Mouse (Mus musculus): Measurements from ENCODE around the gene Rassf4. TPM values are rescaled to one million over a fixed set of nuclear protein-coding genes. Genes with fewer than 3 reads are reported as not detected.

Gene Rassf4
- polyA plus RNA-seq, 1 experiment from 2014 or later, result 5.6 TPM

DNA sequence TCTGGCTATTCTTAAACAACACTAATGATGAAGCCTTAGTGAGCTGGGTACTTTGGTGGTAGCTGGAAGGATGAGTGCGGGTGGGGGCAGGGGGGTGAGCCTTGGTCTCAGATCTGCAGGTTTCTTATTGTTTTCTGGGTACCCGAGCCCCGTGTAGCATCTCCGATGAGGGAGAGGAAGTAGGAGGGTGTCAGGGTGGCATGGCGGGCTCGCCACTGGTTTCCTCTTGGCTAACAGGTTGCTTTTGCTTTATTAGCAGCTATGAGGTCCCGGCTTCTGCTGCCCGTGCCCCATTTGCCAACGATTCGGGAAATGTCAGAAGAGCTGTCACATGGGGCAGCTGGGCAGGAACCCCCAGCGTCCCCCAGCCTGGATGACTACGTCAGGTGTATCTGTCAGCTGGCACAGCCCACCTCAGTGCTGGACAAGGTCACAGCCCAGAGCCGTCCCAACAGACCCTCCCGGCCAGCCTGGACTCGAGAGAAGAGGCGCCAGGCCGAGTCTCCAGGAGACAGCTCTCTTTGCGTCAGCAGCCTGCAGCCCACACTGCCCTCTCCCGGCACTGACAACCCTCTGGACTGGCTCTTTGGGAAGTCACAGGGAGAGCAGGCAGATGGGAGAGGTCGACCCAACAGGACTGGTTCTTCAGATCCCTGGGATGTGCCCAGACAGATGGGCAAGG, 22.2 kb downstream of the Rassf4 start:
- 0 out of 2 replicates have a peak overlapping the region, but pooled peaks have one; percentile 14 for H3K4me3 ChIP-seq (replicated peaks)
- no peaks in the 10 kb centered on the region; the same call in 1 of the 2 replicates for H3K27me3 ChIP-seq
- H3K9ac ChIP-seq, result 0 out of 2 replicates have a peak overlapping the region, but pooled peaks have one; percentile 4
- H3K36me3 ChIP-seq, result no peaks in the 10 kb centered on the region
- peaks cover 12% of the 10 kb centered on the region for H3K4me1 ChIP-seq (replicated peaks)
- 38% methylated on average over 20 of the region's 20 CpGs for WGBS (ENCODE audit: insufficient replicate concordance)
- no peak for DNase-seq
- H3K9me3 ChIP-seq (replicated peaks), result no peaks in the 10 kb centered on the region
- peak overlapping the region; percentile 41 for H3K4me2 ChIP-seq
- no peak overlapping the region for H3K27ac ChIP-seq
- ATAC-seq (ENCODE audit: low read depth), result no peak

DNA sequence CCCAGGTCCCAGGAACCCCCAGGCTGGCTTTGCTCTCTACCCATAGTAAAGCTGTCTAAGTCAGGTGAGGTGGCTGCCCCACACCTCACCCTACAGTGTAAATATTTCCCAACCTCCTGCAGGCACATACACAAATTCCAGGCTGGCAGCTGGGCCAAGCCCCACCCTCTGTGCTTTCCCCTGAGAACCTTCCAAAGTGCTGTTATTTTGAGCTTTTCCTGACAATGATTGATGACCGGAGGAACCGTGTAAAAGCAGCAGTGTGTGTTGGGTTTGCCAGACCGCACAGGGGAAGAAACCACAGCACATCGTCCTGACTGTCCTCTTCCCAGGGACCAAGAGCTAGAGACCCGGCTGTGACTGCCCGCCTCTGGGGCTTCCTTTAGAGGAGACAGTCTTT, 23.3 kb downstream of the Rassf4 start, which contains the start of gene Depp1:
Gene Depp1 (plus strand): TSS at position 204 of the 400 bp plus-strand sequence.
- H3K4me1 ChIP-seq (replicated peaks), result peaks cover 12% of the 10 kb centered on the region
- 0 out of 2 replicates have a peak within 1 kb of the TSS, but pooled peaks have one; percentile 4 for H3K9ac ChIP-seq
- no peaks in the 10 kb centered on the region for H3K9me3 ChIP-seq (replicated peaks)
- no peak within 1 kb of the TSS; the same call in 1 of the 2 replicates for H3K27ac ChIP-seq
- H3K27me3 ChIP-seq, result no peaks in the 10 kb centered on the region; the same call in 1 of the 2 replicates
- 12% methylated on average over 6 of the region's 6 CpGs for whole genome bisulfite sequencing (ENCODE audit: insufficient replicate concordance)
- peak within 1 kb of the TSS; percentile 31 for H3K4me3 ChIP-seq (replicated peaks)
- ATAC-seq (ENCODE audit: low read depth), result peak; percentile 73
- no peaks in the 10 kb centered on the region for H3K36me3 ChIP-seq
- DNase-seq, result no peak
- H3K4me2 ChIP-seq, result peak within 1 kb of the TSS; percentile 41

DNA sequence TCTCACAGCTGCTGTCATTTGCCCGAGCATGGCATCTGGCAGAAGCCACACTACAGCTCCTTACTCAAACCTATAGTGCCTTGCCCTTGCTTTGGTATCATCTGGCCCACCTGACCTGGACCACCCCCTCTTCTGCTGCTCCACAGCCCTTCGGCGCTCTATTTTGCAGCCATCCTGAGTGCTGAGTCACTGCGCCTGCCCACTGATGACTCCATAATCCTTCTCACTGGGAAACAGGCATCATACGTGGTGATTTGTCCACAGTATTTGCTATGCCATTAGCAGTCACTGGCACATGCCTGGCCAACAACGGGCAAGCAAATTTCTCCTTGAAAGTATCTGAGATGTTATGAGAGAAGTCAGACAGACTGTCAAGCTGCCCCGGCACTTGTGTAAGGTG, 23.9 kb downstream of the Rassf4 start:
- Histone ChIP-seq H3K27me3 (no peaks in the 10 kb centered on the region; the same call in 1 of the 2 replicates), H3K4me3 (replicated peaks) (no peak overlapping the region), H3K9me3 (replicated peaks) (no peaks in the 10 kb centered on the region), H3K9ac (no peak overlapping the region), H3K36me3 (no peaks in the 10 kb centered on the region), H3K4me1 (replicated peaks) (peaks cover 12% of the 10 kb centered on the region), H3K27ac (no peak overlapping the region; the same call in 1 of the 2 replicates), H3K4me2 (no peak overlapping the region)
- WGBS (ENCODE audit: insufficient replicate concordance), result 41% methylated on average over 7 of the region's 7 CpGs
- DNase-seq (no peak), ATAC-seq (ENCODE audit: low read depth) (no peak)

DNA sequence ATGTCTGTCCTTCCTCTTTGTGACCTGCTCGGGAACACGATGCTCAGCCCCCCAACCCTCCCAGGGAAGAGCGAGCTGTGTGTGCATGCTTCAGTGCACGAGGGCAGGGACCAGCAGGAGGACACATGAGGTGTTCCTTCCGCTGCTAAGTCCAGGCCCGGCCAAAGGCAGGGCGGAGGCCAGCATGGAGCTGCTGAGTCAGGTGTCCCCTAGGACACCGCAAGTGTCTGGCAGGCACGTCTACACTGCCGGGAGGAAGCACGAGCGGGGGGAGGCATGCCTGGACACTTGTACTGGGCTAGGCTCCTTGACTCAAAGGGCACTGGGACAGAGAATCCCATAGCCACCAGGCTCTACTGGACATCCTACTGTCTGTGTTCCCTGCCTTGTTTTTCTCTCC, 26.0 kb downstream of the Rassf4 start:
- no peak for ATAC-seq (ENCODE audit: low read depth)

DNA sequence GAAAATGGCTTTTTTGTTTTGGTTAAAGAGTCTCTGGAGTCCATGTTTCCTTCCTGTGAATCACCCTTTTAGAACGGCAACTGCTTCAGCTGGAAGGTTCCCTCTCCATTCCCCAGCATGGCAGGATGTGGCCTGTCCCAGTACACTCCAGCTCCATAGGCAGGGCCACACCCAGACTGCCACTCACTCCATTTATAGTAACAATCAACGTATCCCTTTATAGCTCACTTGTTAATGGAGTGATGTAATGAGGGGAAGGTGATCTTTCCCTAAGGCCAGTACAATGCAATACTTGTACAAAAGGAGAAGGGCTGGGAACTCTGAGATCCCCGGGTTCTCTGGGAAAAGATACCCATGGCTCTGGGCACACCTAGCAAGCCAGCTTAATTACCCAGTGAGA, 29.4 kb downstream of the Rassf4 start:
- Histone ChIP-seq H3K4me2 (no peak overlapping the region), H3K9me3 (replicated peaks) (no peaks in the 10 kb centered on the region), H3K4me3 (replicated peaks) (no peak overlapping the region), H3K36me3 (no peaks in the 10 kb centered on the region), H3K9ac (no peak overlapping the region), H3K4me1 (replicated peaks) (peaks cover 4% of the 10 kb centered on the region), H3K27me3 (no peaks in the 10 kb centered on the region), H3K27ac (no peak overlapping the region)
- DNase-seq (no peak), ATAC-seq (ENCODE audit: low read depth) (no peak)
- 48% methylated on average over 3 of the region's 3 CpGs for WGBS (ENCODE audit: insufficient replicate concordance)

More for the DNA sequence above, 26.0 kb downstream of the Rassf4 start:
- Histone ChIP-seq H3K4me2 (no peak overlapping the region), H3K36me3 (no peaks in the 10 kb centered on the region), H3K9me3 (replicated peaks) (no peaks in the 10 kb centered on the region), H3K4me1 (replicated peaks) (peaks cover 12% of the 10 kb centered on the region), H3K4me3 (replicated peaks) (no peak overlapping the region), H3K27ac (no peak overlapping the region), H3K27me3 (no peaks in the 10 kb centered on the region; the same call in 1 of the 2 replicates), H3K9ac (no peak overlapping the region)
- DNase-seq, result no peak
- WGBS (ENCODE audit: insufficient replicate concordance), result 68% methylated on average over 12 of the region's 12 CpGs

DNA sequence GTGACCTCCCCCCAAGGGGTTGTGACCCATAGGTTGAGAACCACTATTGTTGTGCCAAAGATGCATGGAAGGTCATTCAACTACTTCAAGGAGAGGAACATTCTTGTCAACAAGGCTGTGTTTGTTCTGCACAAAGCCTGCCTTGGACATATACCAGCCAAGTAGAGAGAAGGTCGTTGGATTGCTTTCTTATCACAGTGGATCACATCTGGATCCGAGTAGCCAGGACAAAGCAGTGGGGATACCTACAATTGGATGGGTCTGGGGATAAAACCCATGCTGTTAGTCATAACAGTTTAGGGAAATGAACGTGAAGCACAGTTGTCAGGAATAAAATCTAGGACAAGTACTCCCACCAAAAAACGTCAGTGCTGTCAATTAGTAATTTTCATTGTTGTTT, 29.9 kb downstream of the Rassf4 start:
- H3K27me3 ChIP-seq, result no peaks in the 10 kb centered on the region
- no peak overlapping the region for H3K27ac ChIP-seq
- H3K36me3 ChIP-seq, result no peaks in the 10 kb centered on the region
- H3K4me1 ChIP-seq (replicated peaks), result peaks cover 8% of the 10 kb centered on the region
- DNase-seq, result no peak
- WGBS (ENCODE audit: insufficient replicate concordance), result 48% methylated on average over 4 of the region's 4 CpGs
- no peaks in the 10 kb centered on the region for H3K9me3 ChIP-seq (replicated peaks)
- no peak overlapping the region for H3K4me3 ChIP-seq (replicated peaks)
- ATAC-seq (ENCODE audit: low read depth), result no peak
- no peak overlapping the region for H3K4me2 ChIP-seq
- no peak overlapping the region for H3K9ac ChIP-seq

DNA sequence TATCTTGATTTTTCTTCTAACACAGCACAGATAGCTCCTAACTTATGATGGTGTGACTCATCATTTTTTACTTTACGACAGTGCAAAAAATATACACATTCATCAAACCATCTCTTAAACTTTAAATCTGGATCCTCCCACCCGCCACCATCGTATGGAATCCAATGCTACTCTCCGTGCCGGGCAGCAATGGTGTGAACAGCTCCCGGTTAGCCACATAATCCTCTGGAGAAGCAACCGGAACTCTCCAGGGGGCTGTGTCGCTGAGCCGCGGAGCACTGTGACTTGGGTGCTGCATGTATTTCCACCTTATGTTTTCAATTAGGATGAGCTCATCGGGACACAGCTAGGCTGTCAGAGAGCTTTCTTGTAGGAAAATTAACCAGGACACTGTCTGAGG, 30.8 kb downstream of the Rassf4 start:
- H3K4me1 ChIP-seq (replicated peaks), result peaks cover 9% of the 10 kb centered on the region
- H3K36me3 ChIP-seq, result no peaks in the 10 kb centered on the region
- H3K9me3 ChIP-seq (replicated peaks), result no peaks in the 10 kb centered on the region
- no peak overlapping the region for H3K4me2 ChIP-seq
- no peak for ATAC-seq (ENCODE audit: low read depth)
- no peak overlapping the region for H3K4me3 ChIP-seq (replicated peaks)
- H3K27ac ChIP-seq, result no peak overlapping the region
- 75% methylated on average over 11 of the region's 11 CpGs for WGBS (ENCODE audit: insufficient replicate concordance)
- H3K27me3 ChIP-seq, result no peaks in the 10 kb centered on the region
- no peak for DNase-seq
- no peak overlapping the region for H3K9ac ChIP-seq

DNA sequence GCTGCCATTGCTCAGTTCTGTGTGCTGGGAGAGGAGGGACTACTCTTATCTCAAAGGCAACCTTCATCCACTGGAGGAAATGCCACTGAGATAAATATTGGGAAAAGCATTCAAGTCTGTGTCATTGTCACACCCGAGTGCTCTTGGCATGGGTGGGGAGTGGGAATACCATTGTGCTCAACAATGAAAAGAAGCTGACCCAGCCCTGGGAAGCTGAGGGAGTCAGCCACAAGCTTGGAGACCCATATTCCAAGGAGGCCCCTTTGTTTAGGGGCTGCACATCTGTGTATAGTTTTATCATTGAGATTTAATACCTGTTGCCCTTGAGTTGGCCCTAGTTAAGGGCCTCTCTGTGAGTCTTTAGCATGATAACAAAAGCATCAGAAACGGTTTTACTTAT, 34.1 kb downstream of the Rassf4 start:
- no peak overlapping the region for H3K4me3 ChIP-seq (replicated peaks)
- H3K4me2 ChIP-seq, result no peak overlapping the region
- no peak overlapping the region for H3K27ac ChIP-seq
- no peak overlapping the region for H3K9ac ChIP-seq
- 40% methylated on average over 2 of the region's 2 CpGs for WGBS (ENCODE audit: insufficient replicate concordance)
- DNase-seq (no peak), ATAC-seq (ENCODE audit: low read depth) (0 out of 2 replicates have a peak, but pooled peaks have one; percentile 19)
- no peaks in the 10 kb centered on the region for H3K36me3 ChIP-seq
- H3K27me3 ChIP-seq, result no peaks in the 10 kb centered on the region
- no peaks in the 10 kb centered on the region for H3K9me3 ChIP-seq (replicated peaks)
- peaks cover 26% of the 10 kb centered on the region for H3K4me1 ChIP-seq (replicated peaks)

DNA sequence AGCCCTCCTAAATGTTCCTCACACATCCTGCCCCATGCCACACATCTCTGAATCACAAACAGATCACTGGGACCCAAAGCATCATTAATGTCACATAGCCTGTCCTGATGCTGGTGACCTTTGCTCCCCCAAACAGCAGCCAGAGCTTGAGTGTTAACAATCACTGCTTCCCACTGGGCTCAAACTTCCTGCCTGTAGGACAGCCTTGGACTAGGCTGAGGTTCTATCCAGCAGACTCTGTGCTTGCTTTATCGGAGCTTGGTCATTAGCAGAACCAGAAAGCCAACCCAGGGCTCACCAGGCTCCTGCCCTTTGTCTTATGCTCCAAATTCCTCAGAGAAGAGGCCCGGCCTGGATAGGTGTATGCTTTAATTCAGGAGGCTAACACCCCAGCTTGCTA, 34.9 kb downstream of the Rassf4 start:
- DNase-seq (no peak), ATAC-seq (ENCODE audit: low read depth) (no peak)
- Histone ChIP-seq H3K9ac (no peak overlapping the region), H3K4me2 (no peak overlapping the region), H3K27ac (no peak overlapping the region), H3K36me3 (no peaks in the 10 kb centered on the region), H3K27me3 (no peaks in the 10 kb centered on the region), H3K4me1 (replicated peaks) (peaks cover 33% of the 10 kb centered on the region), H3K4me3 (replicated peaks) (no peak overlapping the region), H3K9me3 (replicated peaks) (no peaks in the 10 kb centered on the region)
- 62% methylated on average over 2 of the region's 2 CpGs for WGBS (ENCODE audit: insufficient replicate concordance)

DNA sequence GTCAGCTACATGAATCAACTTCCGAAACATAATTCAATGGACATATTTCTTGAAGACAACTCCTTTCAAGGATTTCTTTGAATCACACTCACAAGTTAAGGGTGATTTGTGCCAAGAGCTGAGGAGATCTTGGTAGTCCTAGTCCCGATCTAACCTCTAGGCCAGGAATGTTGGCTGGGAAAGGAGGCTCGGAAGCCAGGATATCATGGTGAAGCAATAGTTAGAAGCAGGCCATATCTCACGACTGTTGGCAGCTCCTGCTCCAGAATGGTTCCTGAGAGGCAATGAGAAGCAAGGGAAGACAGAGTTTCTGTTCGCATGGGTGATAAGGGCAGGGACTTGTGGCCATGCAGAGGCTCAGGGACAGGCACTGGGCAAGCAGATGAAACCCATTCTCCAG, 36.3 kb downstream of the Rassf4 start:
- WGBS (ENCODE audit: insufficient replicate concordance), result 60% methylated on average over 5 of the region's 5 CpGs
- DNase-seq (no peak), ATAC-seq (ENCODE audit: low read depth) (no peak)
- H3K9ac ChIP-seq, result no peak overlapping the region
- H3K4me2 ChIP-seq, result no peak overlapping the region
- no peak overlapping the region for H3K27ac ChIP-seq
- H3K4me1 ChIP-seq (replicated peaks), result peaks cover 33% of the 10 kb centered on the region
- H3K36me3 ChIP-seq, result no peaks in the 10 kb centered on the region
- H3K9me3 ChIP-seq (replicated peaks), result no peaks in the 10 kb centered on the region
- no peaks in the 10 kb centered on the region for H3K27me3 ChIP-seq
- H3K4me3 ChIP-seq (replicated peaks), result no peak overlapping the region

DNA sequence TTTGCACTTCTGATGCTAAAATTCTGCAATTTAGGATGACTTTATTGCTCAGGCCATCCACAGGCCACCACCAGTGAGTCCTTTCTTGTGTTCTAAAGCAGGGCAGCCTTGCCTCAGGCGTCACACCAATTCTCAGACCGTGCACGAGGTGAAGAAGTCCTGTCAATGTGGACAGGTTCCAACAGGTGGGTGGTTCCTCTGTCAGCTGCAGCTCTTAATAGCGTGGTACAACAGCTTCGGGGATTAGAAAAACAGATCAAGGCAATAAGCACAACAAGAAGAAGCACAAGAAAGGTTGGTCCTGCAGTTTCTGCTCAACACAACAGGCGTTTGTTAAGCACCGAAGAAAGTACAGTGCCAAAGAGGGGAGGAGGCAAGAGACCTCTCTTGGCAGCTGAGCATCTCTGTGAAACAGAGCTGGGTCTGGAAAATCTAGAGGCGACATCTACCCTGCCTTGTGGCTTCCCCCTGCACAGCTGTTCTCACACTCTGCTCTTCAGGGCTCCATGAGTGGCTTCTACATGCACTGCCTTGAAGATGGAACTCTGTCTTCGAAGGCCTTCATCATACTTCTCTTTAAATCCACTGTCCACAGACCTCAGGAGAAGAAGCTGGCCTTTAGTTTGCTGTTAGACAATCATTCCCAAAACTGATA, 37.0 kb downstream of the Rassf4 start:
- H3K27me3 ChIP-seq, result no peaks in the 10 kb centered on the region
- no peaks in the 10 kb centered on the region for H3K9me3 ChIP-seq (replicated peaks)
- no peak for DNase-seq
- H3K4me3 ChIP-seq (replicated peaks), result no peak overlapping the region
- ATAC-seq (ENCODE audit: low read depth), result no peak
- H3K27ac ChIP-seq, result peak overlapping the region; percentile 58; the same call in 1 of the 2 replicates
- no peak overlapping the region for H3K4me2 ChIP-seq
- no peak overlapping the region for H3K9ac ChIP-seq
- peaks cover 36% of the 10 kb centered on the region for H3K4me1 ChIP-seq (replicated peaks)
- H3K36me3 ChIP-seq, result no peaks in the 10 kb centered on the region
- 59% methylated on average over 9 of the region's 9 CpGs for WGBS (ENCODE audit: insufficient replicate concordance)

Measured in liver, embryonic 13.5 days (tissue).